Mouse (Mus musculus): ENCODE results near the gene Ccl17.

DNA sequence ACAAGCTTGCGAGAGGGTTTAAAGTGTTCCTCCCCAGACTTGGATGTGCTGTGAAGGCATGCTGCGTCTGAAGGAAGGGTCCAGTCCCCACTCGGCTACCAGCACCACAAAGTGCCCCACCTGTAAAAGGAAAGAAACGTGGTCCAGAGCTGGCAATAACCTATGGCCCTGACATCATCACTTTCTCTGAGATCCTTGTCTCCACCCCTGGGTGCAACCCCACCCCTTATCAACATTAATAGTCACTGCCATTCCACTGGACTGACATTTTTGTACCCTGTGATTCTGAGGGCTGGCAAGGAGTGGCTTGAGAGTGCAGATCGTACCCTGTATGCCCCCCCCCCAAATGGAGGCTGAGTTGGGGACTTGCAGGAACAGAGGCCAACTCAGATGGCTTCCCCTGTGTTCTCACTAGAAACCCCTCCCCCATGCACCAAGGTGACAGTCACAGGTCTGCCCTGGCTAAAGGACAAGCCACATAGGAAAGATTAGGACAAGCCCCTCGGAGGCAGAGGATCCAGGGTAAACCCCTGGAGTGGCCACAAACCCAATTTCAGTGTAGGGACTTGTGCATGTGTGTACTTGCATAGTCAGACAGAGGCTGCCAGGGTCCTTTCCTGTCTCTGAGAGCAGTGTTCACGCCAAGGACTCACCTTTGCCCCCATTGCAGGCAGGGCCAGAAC is 29.0 kb upstream of the Ccl17 start:
- TF ChIP-seq CTCF (IDR thresholded peaks at IDR 0.05; ENCODE audit: extremely low read depth, insufficient read length, insufficient replicate concordance, low read depth, low read length): no peak
- no peak for TF ChIP-seq POLR2A (IDR thresholded peaks at IDR 0.05; ENCODE audit: low read depth, low read length)

Measured in small intestine, adult 2 months (tissue).